Mouse (Mus musculus) left cerebral cortex, adult 18-20 months (tissue): ENCODE measurements around the gene Ogdh. TPM values are rescaled to one million over a fixed set of nuclear protein-coding genes. Genes with fewer than 3 reads are reported as not detected.

ENCODE experiments used
- DNase-seq, 2 experiments: peaks; one replicate each; pipeline ENCODE4 v3.0.0; 2021 to 2022; ENCODE audit warnings: low spot score in 2 of 2, mixed read lengths in 1 of 2
- total RNA-seq, 2 experiments: library from RNA; stranded (reverse); gene quantifications; 2 replicates each; pipeline ENCODE4 v1.2.3; 2021

The Ogdh gene
- total RNA-seq, 2 experiments from 2014 or later: 228 to 260 TPM

- DNase-seq: no peak
These were observed 2.2 kb downstream of the Ogdh start for GRCm38 (mm10) chr11:6293601-6294000.

- no peak for DNase-seq
These were observed 3.2 kb downstream of the Ogdh start for GRCm38 (mm10) chr11:6294632-6295031.

GRCm38 (mm10) chr11:6296077-6296476 is 4.6 kb downstream of the Ogdh start:
- no peak for DNase-seq

- DNase-seq: no peak
These were observed 8.0 kb downstream of the Ogdh start for GRCm38 (mm10) chr11:6299435-6299834.

GRCm38 (mm10) chr11:6302793-6303192 is 11.4 kb downstream of the Ogdh start:
- no peak for DNase-seq

GRCm38 (mm10) chr11:6305943-6306430 is 14.6 kb downstream of the Ogdh start:
- no peak for DNase-seq

- DNase-seq: no peak
These were observed 16.7 kb downstream of the Ogdh start for GRCm38 (mm10) chr11:6308181-6308580.

GRCm38 (mm10) chr11:6313874-6314406 is 22.5 kb downstream of the Ogdh start:
- DNase-seq: peak in 1 of 2 experiments; percentile 9

- no peak for DNase-seq
These were observed 25.4 kb downstream of the Ogdh start for GRCm38 (mm10) chr11:6316821-6317220.

GRCm38 (mm10) chr11:6318559-6318958 is 27.1 kb downstream of the Ogdh start:
- DNase-seq: no peak

GRCm38 (mm10) chr11:6319374-6319773 is 27.9 kb downstream of the Ogdh start:
- DNase-seq: no peak

- DNase-seq: no peak
These were observed 30.7 kb downstream of the Ogdh start for GRCm38 (mm10) chr11:6322086-6322485.

GRCm38 (mm10) chr11:6323348-6323747 is 31.9 kb downstream of the Ogdh start:
- no peak for DNase-seq

- no peak for DNase-seq
These were observed 39.8 kb downstream of the Ogdh start for GRCm38 (mm10) chr11:6331256-6331655.

- no peak for DNase-seq
These were observed 41.2 kb downstream of the Ogdh start for GRCm38 (mm10) chr11:6332606-6333005.

- no peak for DNase-seq
These were observed 42.0 kb downstream of the Ogdh start for GRCm38 (mm10) chr11:6333403-6333802.

- no peak for DNase-seq
These were observed 43.9 kb downstream of the Ogdh start for GRCm38 (mm10) chr11:6335321-6335720.

- no peak for DNase-seq
These were observed 45.3 kb downstream of the Ogdh start for GRCm38 (mm10) chr11:6336689-6337088.

GRCm38 (mm10) chr11:6345956-6346355 is 54.5 kb downstream of the Ogdh start:
- DNase-seq: no peak

- DNase-seq: no peak
These were observed 55.5 kb downstream of the Ogdh start for GRCm38 (mm10) chr11:6346966-6347365.

GRCm38 (mm10) chr11:6348681-6349200 is 57.3 kb downstream of the Ogdh start:
- no peak for DNase-seq

- DNase-seq: no peak
These were observed 58.2 kb downstream of the Ogdh start for GRCm38 (mm10) chr11:6349586-6349985.

- DNase-seq: no peak
These were observed 63.7 kb downstream of the Ogdh start for GRCm38 (mm10) chr11:6355106-6355505.
